Mouse (Mus musculus) T-helper 17 cell (primary cell): ENCODE data around the gene Gm10645.

Experiments
- in situ Hi-C, 2 experiments: fragments of 300-600 bp; cut with MboI, MseI; formaldehyde crosslinking; loops; 1 replicate in 1 of 2; 2 replicates in 1 of 2; pipeline ENCODE4 v1.15.1; 2025; ENCODE audit warnings: high pct_unique_total_duplicates in 2 of 2

Gm10645 gene

DNA sequence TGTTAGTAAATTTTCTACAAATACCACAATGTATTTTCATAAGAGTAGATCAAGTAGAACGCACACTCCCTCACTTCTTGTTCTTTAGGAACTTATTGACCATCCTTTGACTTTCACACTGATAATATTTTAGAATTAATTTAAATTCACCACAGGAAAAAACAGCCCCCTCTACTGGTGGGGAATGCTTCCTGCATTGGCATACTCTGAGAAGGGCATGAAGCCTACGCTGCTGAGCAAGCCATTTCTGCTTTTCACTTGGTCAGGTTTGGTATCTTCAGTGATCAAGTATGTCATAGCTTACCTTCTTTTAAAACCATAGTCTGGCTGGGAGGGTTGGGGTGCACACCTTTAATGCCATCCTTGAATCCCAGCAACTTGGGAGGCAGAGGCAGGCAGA lies 3.7 kb upstream of the Gm10645 start:
- in situ Hi-C loops: no loop called here

DNA sequence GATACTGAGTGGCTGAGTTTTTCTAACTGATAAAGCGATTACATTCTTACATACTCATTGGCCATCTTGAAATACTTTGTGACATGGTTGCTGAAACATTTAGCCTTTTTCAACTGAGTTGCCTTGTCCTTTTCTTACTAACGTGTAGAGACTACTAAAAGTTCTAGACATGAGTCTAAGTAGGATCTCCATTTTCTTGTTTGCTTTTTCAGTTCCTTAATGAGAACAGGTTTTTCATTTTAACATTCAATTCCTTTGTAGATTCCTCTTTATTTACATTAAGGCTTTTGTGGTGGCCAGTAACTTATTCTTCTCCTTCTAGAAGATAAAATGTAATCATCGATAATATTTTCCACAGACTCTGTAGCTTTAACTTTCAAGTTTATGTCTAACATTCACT lies 3.2 kb upstream of the Gm10645 start:
- in situ Hi-C loops: no loop called here

DNA sequence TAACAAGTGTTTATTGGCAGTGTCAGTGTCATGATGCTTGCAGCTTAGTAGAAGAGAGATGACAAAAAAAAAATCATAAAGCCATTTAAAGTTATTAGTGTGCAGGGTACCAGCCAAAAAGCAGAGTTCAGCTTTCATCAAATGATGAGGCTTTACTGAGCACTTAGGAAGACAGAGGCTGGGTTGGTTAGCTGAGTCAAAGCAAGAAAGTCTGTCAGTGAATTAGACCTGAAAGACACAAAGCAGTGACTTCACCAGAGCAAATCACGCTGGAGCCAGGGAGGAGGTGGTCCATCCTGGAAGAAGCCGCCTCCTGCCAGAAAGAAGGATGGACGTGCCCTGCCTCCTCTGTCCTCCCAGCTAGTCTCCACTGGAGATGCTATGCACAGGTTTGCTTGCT lies 2.0 kb upstream of the Gm10645 start:
- in situ Hi-C loops: no loop called here

DNA sequence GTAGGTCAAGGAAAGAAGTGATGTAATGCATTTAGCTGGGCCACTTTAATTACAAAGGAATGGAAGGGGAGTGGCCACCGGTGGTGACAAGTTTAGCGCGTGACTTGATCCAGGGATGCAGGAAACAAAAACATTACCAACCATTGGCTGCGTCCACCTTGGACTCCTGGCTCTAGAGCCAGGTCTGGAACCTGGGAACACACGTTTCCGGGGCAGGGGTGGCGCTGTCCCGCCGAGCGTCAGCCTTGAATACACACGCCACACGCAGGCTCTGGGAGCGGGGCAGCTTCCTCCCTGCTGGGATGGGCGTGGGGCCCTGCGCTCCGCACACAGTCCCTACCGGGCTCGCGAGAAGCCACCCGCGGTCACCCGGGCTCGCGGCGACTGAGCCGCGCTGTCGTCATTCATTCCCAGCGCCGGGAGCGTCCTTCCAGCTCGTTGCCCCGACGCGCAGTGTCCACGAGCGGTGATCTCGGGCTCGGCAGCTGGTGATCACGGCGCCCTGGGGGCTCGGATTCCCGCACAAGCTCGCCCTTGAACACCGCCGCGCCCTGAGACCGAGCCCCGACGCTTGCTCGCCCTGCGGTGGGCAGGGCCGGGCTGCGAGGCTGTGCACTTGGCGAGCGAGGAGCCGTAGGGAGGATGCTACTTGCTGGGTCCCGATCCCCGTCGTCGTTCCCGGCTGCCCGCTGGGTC lies 587 bp downstream of the Gm10645 start, which contains the start of gene Tbc1d9:
Tbc1d9 (plus strand) TSS at position 118 of the 696 bp plus-strand sequence.
- in situ Hi-C loops: no loop called here

DNA sequence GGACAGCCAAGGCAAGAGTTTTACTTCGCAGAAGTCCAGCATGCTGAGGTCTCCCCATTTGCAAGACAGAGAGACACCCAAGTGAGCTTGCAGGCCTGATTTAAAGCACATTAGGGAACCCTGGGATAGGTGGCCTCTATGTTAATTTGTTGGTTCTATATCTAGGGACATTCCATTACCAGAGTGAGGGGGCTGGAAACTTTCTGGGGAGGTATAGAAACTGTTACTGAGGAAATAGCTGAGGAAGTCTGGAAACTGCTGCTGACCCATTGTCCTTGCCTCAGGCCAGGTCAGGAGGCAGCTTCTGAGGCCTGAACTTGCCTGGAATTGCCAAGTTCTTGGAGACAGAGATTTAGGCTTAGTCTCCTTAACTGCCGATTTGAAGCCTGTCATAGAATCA lies 5.4 kb downstream of the Gm10645 start:
- in situ Hi-C loops: no loop called here

DNA sequence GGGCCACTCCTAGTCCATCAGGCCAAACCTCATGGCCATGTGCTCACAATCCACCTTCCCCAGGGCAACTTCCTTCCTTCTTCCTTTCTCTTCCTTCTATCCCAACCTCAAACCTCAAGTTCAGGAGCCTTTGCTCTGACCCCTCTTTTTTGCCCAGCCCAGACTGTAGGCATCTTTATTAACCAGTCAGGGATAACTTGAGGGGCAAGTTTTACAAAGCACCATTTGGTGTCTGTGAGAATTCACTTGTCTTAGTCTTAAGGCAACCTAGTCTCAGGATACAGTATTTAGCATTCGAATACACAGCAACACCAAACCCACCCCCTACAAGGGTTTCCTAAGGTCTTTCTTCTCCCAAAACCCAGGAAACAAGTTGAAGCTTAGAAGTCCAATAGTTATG lies 6.4 kb downstream of the Gm10645 start:
- in situ Hi-C loops: no loop called here

DNA sequence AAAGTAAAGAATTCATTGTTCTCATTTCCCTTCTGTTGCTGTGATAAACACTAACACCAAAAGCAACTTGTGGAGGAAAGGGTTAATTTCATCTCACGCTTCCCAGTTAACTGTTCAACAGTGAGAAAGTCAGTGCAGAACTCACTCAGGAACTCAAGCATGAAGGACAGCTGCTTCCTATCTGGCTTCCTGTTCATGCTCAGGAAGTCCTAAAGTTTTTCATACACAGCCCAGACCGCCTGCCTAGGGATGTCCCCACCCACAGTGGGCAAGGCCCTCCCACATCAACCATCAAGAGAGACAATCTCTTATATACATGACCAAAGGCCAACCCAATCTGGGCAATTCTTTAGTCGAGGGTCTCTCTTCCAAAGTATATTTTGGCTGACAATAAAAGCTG lies 7.0 kb downstream of the Gm10645 start:
- in situ Hi-C loops: no loop called here

DNA sequence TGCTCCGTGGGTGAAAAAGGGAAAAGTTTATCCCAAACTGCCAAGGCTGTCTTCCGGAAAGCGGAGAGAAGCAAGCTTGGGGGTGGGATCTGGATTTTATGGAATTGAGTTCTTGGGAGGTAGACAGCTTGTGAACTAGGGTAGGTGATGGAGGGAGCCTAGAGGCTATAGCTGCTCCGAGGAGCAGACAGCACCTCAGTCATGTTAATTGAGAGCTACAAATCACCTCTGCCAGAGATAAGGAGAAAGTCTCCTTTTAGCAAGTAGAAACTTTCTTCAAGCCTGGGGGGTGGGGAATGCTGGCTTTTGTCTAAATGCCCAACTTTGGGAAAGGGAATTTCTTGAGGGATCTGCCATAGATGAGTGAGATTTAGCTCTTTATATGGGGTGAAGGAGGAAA lies 10.9 kb downstream of the Gm10645 start:
- in situ Hi-C loops: no loop called here

DNA sequence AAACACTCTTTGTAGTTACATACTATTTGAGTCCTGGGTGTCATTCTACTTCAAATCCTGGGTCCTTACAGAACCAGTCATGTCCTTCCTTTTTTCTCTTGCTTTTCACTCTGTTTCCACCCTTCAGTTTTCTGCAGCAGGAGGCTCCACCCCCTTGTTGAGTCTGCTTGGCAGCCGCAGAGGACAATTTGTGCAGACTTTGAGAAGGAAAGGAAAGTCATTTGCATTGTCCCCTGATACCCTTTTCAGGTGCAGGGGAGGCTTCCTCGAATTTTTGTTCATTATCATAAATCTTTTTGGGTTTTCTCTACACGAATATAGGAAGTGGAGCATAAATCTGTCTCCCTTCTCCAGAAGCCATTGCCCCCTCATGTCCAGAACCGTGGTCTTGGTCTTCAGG lies 13.5 kb downstream of the Gm10645 start:
- in situ Hi-C loops: no loop called here

DNA sequence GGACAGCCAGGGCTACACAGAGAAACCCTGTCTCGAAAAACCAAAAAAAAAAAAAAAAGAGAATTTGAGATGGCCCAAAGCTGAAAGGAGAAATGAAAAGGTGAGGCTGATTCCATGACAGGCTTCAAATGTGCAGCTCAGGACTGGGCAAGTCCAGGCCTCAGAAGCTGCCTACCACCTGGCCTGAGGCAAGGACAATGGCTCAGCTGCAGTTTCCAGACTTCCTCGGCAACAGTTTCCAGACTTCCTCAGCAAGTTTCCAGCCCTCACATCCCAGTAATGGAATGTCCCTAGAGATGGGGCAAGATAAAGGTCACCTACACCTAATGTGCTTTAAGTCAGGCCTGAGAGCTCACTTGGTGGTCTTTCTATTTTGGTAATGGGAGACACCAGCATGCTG lies 13.9 kb downstream of the Gm10645 start:
- in situ Hi-C loops: no loop called here

DNA sequence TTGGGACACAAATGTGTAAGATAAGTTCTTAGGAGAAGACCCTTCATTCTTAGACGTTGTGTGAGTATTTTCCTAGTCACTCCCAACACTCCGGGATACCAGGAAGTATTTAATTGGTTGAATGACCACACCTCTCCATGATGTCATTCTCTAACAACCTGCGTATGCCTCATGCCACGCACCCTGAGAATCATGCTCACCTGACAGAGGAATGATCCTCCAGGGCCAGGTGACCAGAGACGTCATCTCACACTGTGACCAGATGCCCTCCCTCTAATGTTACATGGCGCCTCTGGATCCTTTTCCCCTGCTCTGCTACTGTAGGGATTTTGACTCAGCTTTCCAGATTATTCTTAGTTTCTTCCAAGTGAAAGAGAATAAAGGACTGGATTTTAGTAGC lies 16.8 kb downstream of the Gm10645 start:
- in situ Hi-C loops: no loop called here

DNA sequence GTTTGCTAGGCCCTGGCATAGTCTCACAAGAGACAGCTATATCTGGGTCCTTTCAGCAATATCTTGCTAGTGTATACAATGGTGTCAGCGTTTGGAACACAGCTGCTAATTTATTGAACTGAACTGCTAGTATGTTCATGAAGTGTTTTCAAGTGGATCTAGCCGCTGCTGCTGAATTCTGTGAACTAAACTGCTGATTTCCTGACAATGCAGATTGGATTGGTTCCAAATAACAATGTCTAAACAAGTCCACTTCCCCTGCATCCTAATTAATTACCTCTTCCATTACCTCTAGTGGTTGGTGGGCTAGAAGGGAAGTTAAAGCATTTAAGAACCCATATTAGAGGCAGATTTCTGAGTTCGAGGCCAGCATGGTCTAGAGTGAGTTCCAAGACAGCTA lies 20.5 kb downstream of the Gm10645 start:
- in situ Hi-C loops: no loop called here

DNA sequence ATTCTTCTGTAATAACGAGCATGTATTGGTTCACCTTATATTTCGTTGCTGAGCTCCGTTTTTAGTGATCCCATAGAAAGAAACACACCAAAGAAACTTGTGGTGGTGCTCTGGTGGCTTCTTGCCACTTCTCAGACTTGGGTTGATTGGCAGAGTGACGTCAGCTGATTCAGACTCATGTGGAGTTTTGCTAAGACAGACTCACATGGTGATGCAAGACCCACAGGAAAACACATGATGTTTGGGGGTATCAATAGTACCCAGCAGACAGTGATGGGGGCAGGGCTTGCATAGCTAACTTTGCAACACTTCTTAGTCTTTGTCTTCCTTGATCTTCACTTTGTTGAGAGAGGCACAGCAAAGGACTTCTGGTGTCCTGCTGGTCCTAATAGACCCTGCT lies 21.4 kb downstream of the Gm10645 start:
- in situ Hi-C loops: no loop called here

DNA sequence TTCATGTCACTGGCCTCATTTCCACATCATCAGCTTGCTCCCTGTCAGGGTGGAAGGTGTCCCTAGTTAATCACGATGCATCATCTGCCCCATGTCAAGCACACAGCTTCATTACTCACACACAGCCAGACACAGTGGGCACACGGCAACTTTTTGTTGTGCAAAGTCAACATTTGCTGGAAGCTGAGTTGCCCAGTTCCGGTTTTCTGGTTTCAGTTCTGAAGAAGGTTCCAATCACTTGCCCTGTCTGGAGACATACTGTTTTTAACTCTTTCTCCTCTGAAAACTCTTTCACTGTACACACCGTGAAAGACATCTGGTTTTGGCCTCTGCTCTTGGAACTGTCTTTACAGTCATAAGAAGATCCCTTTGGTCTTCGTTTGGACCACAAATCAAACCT lies 24.6 kb downstream of the Gm10645 start:
- in situ Hi-C loops: no loop called here

DNA sequence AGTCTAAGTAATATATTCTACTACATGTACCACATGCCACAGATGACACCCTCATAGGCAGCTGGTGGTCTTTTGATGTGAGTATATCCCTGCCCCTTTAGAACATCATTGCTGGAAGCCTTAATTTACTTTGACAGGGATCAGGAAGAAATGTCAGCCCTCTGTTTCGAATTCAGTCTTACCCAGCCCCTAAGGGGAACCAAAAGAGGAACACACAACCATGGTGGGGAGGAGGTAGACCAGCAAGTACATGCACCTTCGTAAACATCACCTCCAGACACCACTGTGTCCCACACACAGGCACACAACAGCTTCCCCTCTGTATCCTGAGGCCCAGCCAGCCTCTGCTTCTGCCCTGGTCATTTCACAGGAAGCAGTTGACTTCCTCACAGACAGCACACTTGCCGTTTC lies 25.3 kb downstream of the Gm10645 start:
- in situ Hi-C loops: no loop called here

DNA sequence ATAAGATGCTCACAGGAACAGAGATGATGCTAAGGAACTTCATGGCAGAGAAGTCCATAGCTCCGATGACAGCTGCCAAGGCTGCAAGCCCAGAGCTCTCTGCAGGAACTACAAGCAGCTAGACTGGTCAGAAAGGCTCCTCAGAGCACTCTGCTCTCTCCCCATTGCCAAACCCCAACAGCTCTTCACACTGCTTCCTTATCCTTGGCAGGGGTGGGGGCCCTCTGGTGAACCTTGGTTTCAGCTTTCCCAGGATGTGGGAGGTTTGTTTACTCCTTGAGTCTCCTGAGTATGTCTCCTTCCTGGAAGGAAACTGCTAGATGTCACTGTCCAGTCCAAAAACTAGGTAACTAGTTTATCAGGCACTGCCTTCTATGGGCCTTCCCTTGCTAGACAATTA lies 25.9 kb downstream of the Gm10645 start:
- in situ Hi-C loops: no loop called here

DNA sequence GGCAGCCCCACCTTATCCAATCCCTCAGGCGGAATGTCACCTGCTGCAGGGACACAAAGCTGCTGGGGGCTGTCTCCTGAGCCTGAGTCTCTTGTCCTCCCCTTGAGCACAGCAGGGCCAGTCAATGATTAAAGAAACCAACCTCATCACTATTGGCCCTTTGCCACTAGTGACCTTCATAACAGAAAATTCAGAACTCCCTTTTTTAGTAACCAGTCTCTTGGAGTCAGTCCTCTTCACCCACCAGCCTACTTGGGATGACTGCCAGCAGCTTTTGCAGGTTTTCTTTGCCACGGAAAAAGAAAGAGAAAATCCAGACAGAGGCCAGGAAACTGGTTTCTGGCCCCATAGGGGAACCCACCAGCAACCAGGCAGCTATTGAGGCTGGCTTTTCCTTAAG lies 30.9 kb downstream of the Gm10645 start:
- in situ Hi-C loops: no loop called here
